Mouse (Mus musculus) stomach, embryonic 14.5 days (tissue): Measurements from ENCODE around the gene Tspan32. TPM values are rescaled to one million over a fixed set of nuclear protein-coding genes. Genes with fewer than 3 reads are reported as not detected.

Experiments
- ATAC-seq: fragments of 200-750 bp; cut with Nextera tagmentation; 2 replicates; pipeline ENCODE4 v1.8.0; 2017; ENCODE audit warnings: low read depth, moderate TSS enrichment; ENCODE audit not compliant: insufficient number of reproducible peaks, insufficient read depth, low FRiP score
- H3K27ac ChIP-seq: fragments of 300-500 bp; sonication (generic); 2 replicates; pipeline ENCODE4 v1.5.1; 2014; ENCODE audit warnings: mild to moderate bottlenecking, low read length, moderate library complexity, mixed read lengths
- H3K27me3 ChIP-seq: fragments of 300-500 bp; sonication (generic); 2 replicates; pipeline ENCODE4 v1.6.1; 2014; ENCODE audit warnings: low read length, control low read depth, mixed read lengths; ENCODE audit not compliant: control insufficient read depth, insufficient read depth
- H3K36me3 ChIP-seq: fragments of 300-500 bp; sonication (generic); 2 replicates; pipeline ENCODE4 v1.6.1; 2014; ENCODE audit warnings: mild to moderate bottlenecking, control low read depth, low read length, moderate library complexity, mixed read lengths; ENCODE audit not compliant: control insufficient read depth, insufficient read depth
- H3K4me1 ChIP-seq: fragments of 300-500 bp; sonication (generic); 2 replicates; pipeline ENCODE4 v1.6.1; 2014; ENCODE audit warnings: low read length, control low read depth, mixed read lengths; ENCODE audit not compliant: control insufficient read depth, insufficient read depth
- H3K4me2 ChIP-seq: fragments of 300-500 bp; sonication (generic); replicated peaks from 2 replicates; pipeline ENCODE4 v1.6.1; 2014; ENCODE audit warnings: low read depth, low read length, control low read depth
- H3K4me3 ChIP-seq: fragments of 300-500 bp; sonication (generic); 2 replicates; pipeline ENCODE4 v1.5.1; 2014; ENCODE audit warnings: low read depth, low read length, control low read depth
- H3K9ac ChIP-seq: fragments of 300-500 bp; sonication (generic); replicated peaks from 2 replicates; pipeline ENCODE4 v1.6.1; 2014; ENCODE audit warnings: low read depth, mild to moderate bottlenecking, control low read depth, low read length, moderate library complexity, mixed read lengths
- H3K9me3 ChIP-seq: fragments of 300-500 bp; sonication (generic); 2 replicates; pipeline ENCODE4 v1.6.1; 2016; ENCODE audit warnings: low read depth, low read length, control low read depth; ENCODE audit not compliant: control insufficient read depth
- WGBS: fragments of 180-500 bp; shearing (Covaris S2); extraction: QIAGEN DNeasy Blood & Tissue Kit; methylation state at CpG from one replicate; pipeline ENCODE4 v1.1.7; 2014; 5-methylcytosine and 5-hydroxymethylcytosine counted together
- polyA plus RNA-seq: library from polyadenylated mRNA; unstranded; fragments of >200 nt; fragmentation: Nextera tagmentation; extraction: Ambion mirVana; gene quantifications from 2 replicates; pipeline ENCODE4 v1.2.1, GENCODE M21; 2014

Gene Tspan32
- polyA plus RNA-seq, 1 experiment from 2014 or later = 1.6 TPM

GRCm38 (mm10) chr7:143053008-143053899 is 48.4 kb downstream of the Tspan32 start:
- WGBS = under 1% methylated on average over 46 of the region's 46 CpGs
- Histone ChIP-seq H3K27me3 (no peaks in the 10 kb centered on the region), H3K9me3 (no peaks in the 10 kb centered on the region), H3K27ac (peak overlapping the region; percentile 91), H3K4me3 (peak overlapping the region; percentile 82), H3K9ac (peak overlapping the region; percentile 91), H3K36me3 (peaks cover 8% of the 10 kb centered on the region; the same call in 1 of the 2 replicates), H3K4me2 (peak overlapping the region; percentile 95), H3K4me1 (peaks cover 45% of the 10 kb centered on the region)
- ATAC-seq = peak; percentile 67

GRCm38 (mm10) chr7:143053961-143054611 is 49.2 kb downstream of the Tspan32 start:
- Histone ChIP-seq H3K36me3 (peaks cover 9% of the 10 kb centered on the region; the same call in 1 of the 2 replicates), H3K4me1 (peaks cover 54% of the 10 kb centered on the region), H3K9ac (peak overlapping the region; percentile 91), H3K9me3 (no peaks in the 10 kb centered on the region), H3K27me3 (no peaks in the 10 kb centered on the region), H3K4me2 (peak overlapping the region; percentile 95), H3K27ac (peak overlapping the region; percentile 91; the same call in 1 of the 2 replicates), H3K4me3 (peak overlapping the region; percentile 82)
- WGBS = 29% methylated on average over 11 of the region's 11 CpGs
- ATAC-seq = no peak

GRCm38 (mm10) chr7:143054612-143054965 is 49.7 kb downstream of the Tspan32 start:
- Histone ChIP-seq H3K36me3 (peaks cover 9% of the 10 kb centered on the region; the same call in 1 of the 2 replicates), H3K4me2 (peak overlapping the region; percentile 95), H3K9ac (peak overlapping the region; percentile 91; the same call in 1 of the 2 replicates), H3K4me1 (peaks cover 57% of the 10 kb centered on the region), H3K27ac (no peak overlapping the region), H3K27me3 (no peaks in the 10 kb centered on the region), H3K4me3 (peak overlapping the region; percentile 82), H3K9me3 (no peaks in the 10 kb centered on the region)
- no peak for ATAC-seq
- WGBS = 40% methylated on average over 3 of the region's 3 CpGs

GRCm38 (mm10) chr7:143055001-143055400 is 50.2 kb downstream of the Tspan32 start:
- 84% methylated on average over 3 of the region's 3 CpGs for WGBS
- Histone ChIP-seq H3K4me3 (peak overlapping the region; percentile 82), H3K9ac (peak overlapping the region; percentile 91; the same call in 1 of the 2 replicates), H3K27me3 (no peaks in the 10 kb centered on the region), H3K27ac (no peak overlapping the region), H3K9me3 (no peaks in the 10 kb centered on the region), H3K4me1 (peaks cover 57% of the 10 kb centered on the region), H3K36me3 (peaks cover 11% of the 10 kb centered on the region; the same call in 1 of the 2 replicates), H3K4me2 (peak overlapping the region; percentile 95)
- no peak for ATAC-seq

- Histone ChIP-seq H3K4me2 (peak overlapping the region; percentile 95), H3K36me3 (peaks cover 14% of the 10 kb centered on the region; the same call in 1 of the 2 replicates), H3K9me3 (no peaks in the 10 kb centered on the region), H3K4me3 (peak overlapping the region; percentile 82; the same call in 1 of the 2 replicates), H3K27me3 (no peaks in the 10 kb centered on the region), H3K9ac (no peak overlapping the region), H3K4me1 (peaks cover 57% of the 10 kb centered on the region), H3K27ac (no peak overlapping the region; the same call in 1 of the 2 replicates)
- 67% methylated on average over 11 of the region's 11 CpGs for WGBS
- ATAC-seq = no peak
Measured at GRCm38 (mm10) chr7:143055499-143056186, 50.8 kb downstream of the Tspan32 start.

- no peak overlapping the region for H3K9ac ChIP-seq
- H3K36me3 ChIP-seq = peaks cover 20% of the 10 kb centered on the region
- H3K4me3 ChIP-seq = no peak overlapping the region
- H3K9me3 ChIP-seq = no peaks in the 10 kb centered on the region
- peaks cover 54% of the 10 kb centered on the region for H3K4me1 ChIP-seq
- no peaks in the 10 kb centered on the region for H3K27me3 ChIP-seq
- 84% methylated on average over 5 of the region's 5 CpGs for WGBS
- no peak overlapping the region; the same call in 1 of the 2 replicates for H3K27ac ChIP-seq
- ATAC-seq = no peak
- no peak overlapping the region for H3K4me2 ChIP-seq
Measured at GRCm38 (mm10) chr7:143057023-143057422, 52.2 kb downstream of the Tspan32 start.

GRCm38 (mm10) chr7:143057667-143058220 is 52.9 kb downstream of the Tspan32 start:
- Histone ChIP-seq H3K36me3 (peaks cover 28% of the 10 kb centered on the region), H3K9me3 (no peaks in the 10 kb centered on the region), H3K4me1 (peaks cover 58% of the 10 kb centered on the region), H3K27me3 (no peaks in the 10 kb centered on the region), H3K4me3 (no peak overlapping the region), H3K9ac (no peak overlapping the region), H3K4me2 (0 out of 2 replicates have a peak overlapping the region, but pooled peaks have one; percentile 5), H3K27ac (peak overlapping the region; percentile 82)
- 49% methylated on average over 9 of the region's 9 CpGs for WGBS
- no peak for ATAC-seq
